Mouse (Mus musculus) heart, postnatal 14 days (tissue): ENCODE measurements around the gene Vmn1r38. TPM values are rescaled to one million over a fixed set of nuclear protein-coding genes. Genes with fewer than 3 reads are reported as not detected.
"Not testable (repeated sequence)": the region's sequence is repeated elsewhere in the genome, so short reads cannot be mapped to it uniquely, and the experiment has no call there.

Source experiments
- DNase-seq, 2 experiments: peaks; one replicate each; pipeline ENCODE4 v3.0.0; 2021 to 2022
- intact Hi-C: fragments of 180-260 bp; cut with DNase I; formaldehyde crosslinking; loops from one replicate; pipeline ENCODE4 v1.15.1; 2025
- long read RNA-seq, 2 experiments: library from polyadenylated mRNA; stranded (forward); transcript quantifications; one replicate each; pipeline ENCODE4 v2.0.0; 2021
- total RNA-seq, 2 experiments: library from RNA; stranded (reverse); gene quantifications; 2 replicates each; pipeline ENCODE4 v1.2.3; 2021

The Vmn1r38 gene
- total RNA-seq = not detected
- long read RNA-seq, experiment 1 = 0 reads
- long read RNA-seq, experiment 2 = 0 reads

- DNase-seq, intact Hi-C loops: not testable (repeated sequence)
Measured at GRCm38 (mm10) chr6:66782527-66782926, at the start of gene Vmn1r38. Vmn1r38 (minus strand) TSS chr6:66782627.

- intact Hi-C loops = no loop called here
- no peak for DNase-seq
Measured at GRCm38 (mm10) chr6:66810509-66810908, 28.1 kb upstream of the Vmn1r38 start, which contains the start of gene Vmn1r39. Vmn1r39 (minus strand) TSS chr6:66810609.

GRCm38 (mm10) chr6:66806311-66806710 is 23.9 kb upstream of the Vmn1r38 start:
- intact Hi-C loops = no loop called here
- DNase-seq = no peak

- intact Hi-C loops = no loop called here
- DNase-seq = no peak
Measured at GRCm38 (mm10) chr6:66805713-66806112, 23.3 kb upstream of the Vmn1r38 start.

GRCm38 (mm10) chr6:66729082-66729481 is 53.3 kb downstream of the Vmn1r38 start, which contains the start of gene Vmn1r37:
Vmn1r37 (plus strand) TSS chr6:66729382.
- intact Hi-C loops, DNase-seq: not testable (repeated sequence)

Other genes starting within 250 kb of the Vmn1r38 start
- gene Mad2l1, start 247.2 kb downstream of the Vmn1r38 start, total RNA-seq = 1 to 10 TPM; 4.9 to 7.6 TPM
- not detected for gene Vmn1r32, start 222.5 kb downstream of the Vmn1r38 start, total RNA-seq
- not detected for gene Vmn1r33, start 164.3 kb downstream of the Vmn1r38 start, total RNA-seq
- gene Vmn1r34, start 138.7 kb downstream of the Vmn1r38 start, total RNA-seq = not detected
- gene Vmn1r35, start 96.7 kb downstream of the Vmn1r38 start, total RNA-seq = not detected
- not detected for gene Vmn1r36, start 63.5 kb downstream of the Vmn1r38 start, total RNA-seq
- gene Vmn1r37, start 53.2 kb downstream of the Vmn1r38 start, total RNA-seq = not detected
- not detected for gene Vmn1r39, start 28.0 kb upstream of the Vmn1r38 start, total RNA-seq
- gene Gng12, start 113.8 kb upstream of the Vmn1r38 start, total RNA-seq = 10 to 100 TPM; 49.7 to 52.0 TPM